Mouse (Mus musculus) CH12.LX (cell line): ENCODE data around the gene Pdcd10.

ENCODE experiments used
- CTCF ChIP-seq, 2 experiments: IDR thresholded peaks in 1 of 2; conservative IDR thresholded peaks in 1 of 2; 2 replicates each; pipeline ENCODE4 v1.5.1; 2011 to 2012; ENCODE audit warnings: low read depth in 2 of 2, low read length in 2 of 2, improper control_type of control experiment in 1 of 2, inconsistent platforms in 1 of 2, mild to moderate bottlenecking in 1 of 2, moderate library complexity in 1 of 2
- ELF1 ChIP-seq: IDR thresholded peaks from 2 replicates; pipeline ENCODE4 v1.6.1; 2014; ENCODE audit warnings: low read depth, mild to moderate bottlenecking, inconsistent platforms, low read length, improper control_type of control experiment
- HCFC1 ChIP-seq: IDR thresholded peaks from 2 replicates; pipeline ENCODE4 v1.6.1; 2012; ENCODE audit warnings: low read depth, mild to moderate bottlenecking, inconsistent platforms, low read length, improper control_type of control experiment
- KAT2A ChIP-seq: IDR thresholded peaks from 2 replicates; pipeline ENCODE4 v1.6.1; 2012; ENCODE audit warnings: low read length, improper control_type of control experiment, inconsistent platforms; ENCODE audit not compliant: insufficient replicate concordance
- MAX ChIP-seq: IDR thresholded peaks from 2 replicates; pipeline ENCODE4 v1.6.1; 2011; ENCODE audit warnings: low read length, improper control_type of control experiment
- MXI1 ChIP-seq: IDR thresholded peaks from 2 replicates; pipeline ENCODE4 v1.6.1; 2011; ENCODE audit warnings: mild to moderate bottlenecking, low read depth, low read length, improper control_type of control experiment
- NRF1 ChIP-seq: IDR thresholded peaks from 2 replicates; pipeline ENCODE4 v1.6.1; 2014; ENCODE audit warnings: low read depth, mild to moderate bottlenecking, inconsistent platforms, low read length, improper control_type of control experiment, moderate library complexity
- POLR2A ChIP-seq: IDR thresholded peaks from 2 replicates; pipeline ENCODE4 v1.6.1; 2011; ENCODE audit warnings: low read depth, mild to moderate bottlenecking, improper control_type of control experiment, low read length
- POLR2AphosphoS2 ChIP-seq: IDR thresholded peaks from 2 replicates; pipeline ENCODE4 v1.6.1; 2011; ENCODE audit warnings: low read depth, low read length, improper control_type of control experiment
- RAD21 ChIP-seq: IDR thresholded peaks from 2 replicates; pipeline ENCODE4 v1.6.1; 2011; ENCODE audit warnings: low read depth, mild to moderate bottlenecking, low read length, improper control_type of control experiment, moderate library complexity
- UBTF ChIP-seq: IDR thresholded peaks from 2 replicates; pipeline ENCODE4 v1.6.1; 2012; ENCODE audit warnings: low read depth, mild to moderate bottlenecking, inconsistent platforms, low read length, improper control_type of control experiment, moderate library complexity
- ZKSCAN1 ChIP-seq: IDR thresholded peaks from 2 replicates; pipeline ENCODE4 v1.6.1; 2012; ENCODE audit warnings: low read depth, inconsistent platforms, low read length, improper control_type of control experiment, borderline replicate concordance

DNA sequence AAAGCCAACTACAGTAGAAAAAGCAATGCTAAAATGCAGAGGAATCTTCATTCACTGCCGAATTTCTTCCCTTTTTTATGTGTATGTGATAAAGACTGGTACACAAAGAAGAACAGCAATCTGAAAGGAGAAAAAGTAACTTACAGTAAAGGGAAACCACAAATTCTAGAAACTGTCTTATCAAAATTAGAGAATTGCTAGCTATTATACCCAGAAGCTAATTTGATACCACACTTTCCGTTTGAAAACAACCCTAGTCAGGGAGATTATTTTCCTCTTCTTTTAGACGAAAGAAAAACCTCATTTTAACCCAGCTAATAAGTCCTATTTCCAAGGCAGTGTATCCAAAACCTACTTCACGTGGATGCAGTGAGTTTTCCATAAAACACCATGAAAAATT is 15.4 kb downstream of the Pdcd10 start:
- no peak for TF ChIP-seq KAT2A
- no peak for TF ChIP-seq POLR2AphosphoS2
- TF ChIP-seq HCFC1 = no peak
- TF ChIP-seq CTCF (conservative IDR thresholded peaks at IDR 0.05 in 1 of 2, IDR thresholded peaks at IDR 0.05 in 1 of 2; ENCODE audit: low read depth in 2 of 2, low read length in 2 of 2) = no peak
- no peak for TF ChIP-seq ZKSCAN1
- no peak for TF ChIP-seq RAD21
- TF ChIP-seq MAX = no peak
- TF ChIP-seq NRF1 = no peak
- no peak for TF ChIP-seq UBTF
- TF ChIP-seq MXI1 = no peak
- no peak for TF ChIP-seq POLR2A
- TF ChIP-seq ELF1 = no peak
